Mouse (Mus musculus): ENCODE measurements around the gene Olfr1209. TPM values are rescaled to one million over a fixed set of nuclear protein-coding genes. Genes with fewer than 3 reads are reported as not detected.

The Olfr1209 gene
- not detected in 2 replicates for polyA plus RNA-seq (2015; fragmentation: Nextera tagmentation; extraction: Ambion mirVana)

DNA sequence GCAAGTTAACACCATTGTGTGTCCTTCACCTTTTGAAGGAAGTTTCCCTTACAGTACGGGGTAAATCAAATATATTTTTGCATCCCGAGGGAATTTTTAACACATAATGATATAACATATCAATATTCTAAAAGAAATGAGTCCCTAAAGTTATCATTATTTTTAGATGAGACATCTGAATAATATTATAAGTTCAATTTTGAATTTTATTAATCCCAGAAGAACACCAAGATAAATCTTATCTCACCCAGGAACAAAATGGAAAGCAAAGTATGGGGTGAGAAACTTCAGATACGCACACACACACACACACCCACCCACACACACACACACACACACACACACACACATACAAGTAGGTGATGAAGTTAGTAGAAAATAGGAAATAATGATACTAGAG, at the start of gene Olfr1209:
TSS of gene Olfr1209 (minus strand) at position 101 of the 400 bp plus-strand sequence.
- Histone ChIP-seq H3K4me2 (ENCODE audit: low read depth, low read length) (no peak within 1 kb of the TSS), H3K27ac (ENCODE audit: low read length) (no peak within 1 kb of the TSS), H3K4me1 (ENCODE audit: control insufficient read depth, insufficient read depth, low read length) (no peaks in the 10 kb centered on the region), H3K27me3 (ENCODE audit: control insufficient read depth, insufficient read depth, low read length) (no peaks in the 10 kb centered on the region), H3K36me3 (ENCODE audit: control insufficient read depth, insufficient read depth) (no peaks in the 10 kb centered on the region), H3K4me3 (ENCODE audit: low read length) (no peak within 1 kb of the TSS), H3K9ac (ENCODE audit: low read length) (no peak within 1 kb of the TSS), H3K9me3 (replicated peaks; ENCODE audit: control insufficient read depth, low read length) (no peaks in the 10 kb centered on the region; the same call in 1 of the 2 replicates)
- no peak for ATAC-seq (replicated peaks; ENCODE audit: extremely low read depth, insufficient read depth, low FRiP score)
- 84% methylated on average over 3 of the region's 3 CpGs for WGBS

DNA sequence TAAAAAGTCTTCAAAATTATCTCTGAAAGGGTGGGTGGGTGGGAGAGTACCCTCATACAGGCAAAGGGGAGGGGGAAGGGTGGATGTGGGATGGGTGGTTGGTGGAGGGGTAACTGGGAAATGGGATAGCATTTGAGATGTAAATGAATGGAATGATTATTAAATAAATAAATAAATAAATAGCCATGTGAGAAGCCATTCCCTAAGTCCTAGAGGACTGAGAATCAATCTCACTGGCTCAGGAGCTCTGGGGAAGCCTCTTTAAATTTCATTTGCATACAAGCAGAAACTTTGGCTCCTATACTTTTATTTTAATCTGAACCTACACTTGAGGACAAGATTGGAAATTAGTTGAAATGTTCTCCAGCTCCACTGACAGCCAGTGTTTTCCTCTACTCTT, 38.7 kb upstream of the Olfr1209 start, which contains the start of gene Olfr1212:
TSS of gene Olfr1212 (plus strand) at position 301 of the 400 bp plus-strand sequence.
- H3K36me3 ChIP-seq (ENCODE audit: control insufficient read depth, insufficient read depth), result no peaks in the 10 kb centered on the region
- H3K9ac ChIP-seq (ENCODE audit: low read length), result no peak within 1 kb of the TSS
- no peaks in the 10 kb centered on the region for H3K4me1 ChIP-seq (ENCODE audit: control insufficient read depth, insufficient read depth, low read length)
- no peaks in the 10 kb centered on the region for H3K27me3 ChIP-seq (ENCODE audit: control insufficient read depth, insufficient read depth, low read length)
- no peak within 1 kb of the TSS for H3K27ac ChIP-seq (ENCODE audit: low read length)
- ATAC-seq (replicated peaks; ENCODE audit: extremely low read depth, insufficient read depth, low FRiP score), result no peak
- H3K4me3 ChIP-seq (ENCODE audit: low read length), result no peak within 1 kb of the TSS
- no peaks in the 10 kb centered on the region for H3K9me3 ChIP-seq (replicated peaks; ENCODE audit: control insufficient read depth, low read length)
- no peak within 1 kb of the TSS for H3K4me2 ChIP-seq (ENCODE audit: low read depth, low read length)

DNA sequence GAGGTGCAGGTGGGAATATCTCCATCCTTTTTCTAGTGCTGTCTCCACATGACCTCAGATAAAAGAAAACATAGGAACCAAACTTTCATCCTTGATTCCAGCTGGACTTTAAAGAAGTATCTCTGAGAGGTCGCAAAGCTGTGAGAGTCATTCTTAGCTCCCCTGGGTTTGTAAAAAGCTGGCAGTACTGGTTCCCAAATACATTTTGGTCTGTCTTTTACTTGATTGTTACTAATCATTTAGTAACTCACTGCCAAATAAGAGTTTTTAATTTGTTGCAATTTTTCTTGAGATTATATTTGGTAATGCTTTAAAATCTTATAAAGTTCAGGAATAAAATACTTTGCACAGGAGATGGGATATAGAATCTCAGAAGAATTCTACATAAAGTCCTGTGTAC, 23.1 kb upstream of the Olfr1209 start, which contains the start of gene Olfr1211:
TSS of gene Olfr1211 (minus strand) at position 101 of the 400 bp plus-strand sequence.
- H3K36me3 ChIP-seq (ENCODE audit: control insufficient read depth, insufficient read depth), result no peaks in the 10 kb centered on the region
- H3K4me3 ChIP-seq (ENCODE audit: low read length), result no peak within 1 kb of the TSS
- H3K27ac ChIP-seq (ENCODE audit: low read length), result no peak within 1 kb of the TSS
- no peak for ATAC-seq (replicated peaks; ENCODE audit: extremely low read depth, insufficient read depth, low FRiP score)
- no peak within 1 kb of the TSS for H3K9ac ChIP-seq (ENCODE audit: low read length)
- H3K4me1 ChIP-seq (ENCODE audit: control insufficient read depth, insufficient read depth, low read length), result no peaks in the 10 kb centered on the region
- H3K4me2 ChIP-seq (ENCODE audit: low read depth, low read length), result no peak within 1 kb of the TSS
- H3K9me3 ChIP-seq (replicated peaks; ENCODE audit: control insufficient read depth, low read length), result no peaks in the 10 kb centered on the region
- WGBS, result 78% methylated on average over 1 of the region's 1 CpGs
- H3K27me3 ChIP-seq (ENCODE audit: control insufficient read depth, insufficient read depth, low read length), result no peaks in the 10 kb centered on the region

DNA sequence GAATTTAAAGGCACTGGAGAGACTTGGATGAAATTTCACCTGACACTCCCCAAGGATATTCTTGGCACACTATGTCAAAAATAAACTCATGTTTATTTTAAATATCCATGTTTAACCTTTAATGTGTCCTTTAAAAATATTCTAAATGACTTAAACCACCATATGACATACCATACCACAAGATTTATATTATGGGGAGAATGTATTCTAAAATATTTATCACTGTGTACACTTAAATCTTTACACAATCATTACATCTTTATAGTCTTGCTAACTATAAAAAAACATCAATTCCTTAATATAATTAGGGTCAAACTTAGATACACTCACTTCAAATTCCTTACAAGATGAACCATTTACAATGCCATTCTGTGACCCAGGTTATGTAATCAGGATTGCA, 12.7 kb downstream of the Olfr1209 start, which contains the start of gene Olfr1208:
TSS of gene Olfr1208 (minus strand) at position 101 of the 400 bp plus-strand sequence.
- no peaks in the 10 kb centered on the region for H3K36me3 ChIP-seq (ENCODE audit: control insufficient read depth, insufficient read depth)
- no peak within 1 kb of the TSS for H3K9ac ChIP-seq (ENCODE audit: low read length)
- no peak within 1 kb of the TSS for H3K4me3 ChIP-seq (ENCODE audit: low read length)
- H3K27me3 ChIP-seq (ENCODE audit: control insufficient read depth, insufficient read depth, low read length), result no peaks in the 10 kb centered on the region
- no peak for ATAC-seq (replicated peaks; ENCODE audit: extremely low read depth, insufficient read depth, low FRiP score)
- H3K27ac ChIP-seq (ENCODE audit: low read length), result no peak within 1 kb of the TSS
- H3K9me3 ChIP-seq (replicated peaks; ENCODE audit: control insufficient read depth, low read length), result peaks cover 2% of the 10 kb centered on the region; the same call in 1 of the 2 replicates
- H3K4me2 ChIP-seq (ENCODE audit: low read depth, low read length), result no peak within 1 kb of the TSS
- H3K4me1 ChIP-seq (ENCODE audit: control insufficient read depth, insufficient read depth, low read length), result no peaks in the 10 kb centered on the region

DNA sequence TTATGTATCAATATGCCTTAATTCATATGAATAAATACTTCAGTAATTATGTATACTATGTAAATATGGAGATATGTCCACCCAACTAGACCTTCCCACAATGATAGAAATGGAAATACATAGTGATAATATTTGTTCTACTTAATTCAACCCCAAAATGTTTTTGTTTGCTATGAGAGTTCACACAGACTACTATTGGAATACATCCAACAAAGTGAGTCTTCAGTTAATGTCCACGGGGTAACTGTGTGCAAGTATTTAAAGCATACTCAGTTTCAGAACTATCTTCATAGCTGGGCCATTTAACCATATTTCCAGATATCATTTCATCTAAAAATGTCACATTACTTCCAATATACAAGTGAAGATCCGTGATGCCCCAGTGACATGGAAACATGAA, 52.0 kb downstream of the Olfr1209 start, which contains the start of gene Olfr1206:
TSS of gene Olfr1206 (plus strand) at position 301 of the 400 bp plus-strand sequence.
- Histone ChIP-seq H3K4me2 (ENCODE audit: low read depth, low read length) (no peak within 1 kb of the TSS), H3K27me3 (ENCODE audit: control insufficient read depth, insufficient read depth, low read length) (no peaks in the 10 kb centered on the region), H3K4me1 (ENCODE audit: control insufficient read depth, insufficient read depth, low read length) (no peaks in the 10 kb centered on the region), H3K9ac (ENCODE audit: low read length) (no peak within 1 kb of the TSS), H3K36me3 (ENCODE audit: control insufficient read depth, insufficient read depth) (no peaks in the 10 kb centered on the region), H3K9me3 (replicated peaks; ENCODE audit: control insufficient read depth, low read length) (no peaks in the 10 kb centered on the region), H3K4me3 (ENCODE audit: low read length) (no peak within 1 kb of the TSS), H3K27ac (ENCODE audit: low read length) (no peak within 1 kb of the TSS)
- no peak for ATAC-seq (replicated peaks; ENCODE audit: extremely low read depth, insufficient read depth, low FRiP score)
- WGBS, result 73% methylated on average over 2 of the region's 2 CpGs

Other genes starting within 250 kb of the Olfr1209 start
- gene Olfr1193, start 239.5 kb downstream of the Olfr1209 start, polyA plus RNA-seq (2015; fragmentation: Nextera tagmentation; extraction: Ambion mirVana), result not detected in 2 replicates
- gene Olfr1195, start 226.0 kb downstream of the Olfr1209 start, polyA plus RNA-seq (2015; fragmentation: Nextera tagmentation; extraction: Ambion mirVana), result not detected in 2 replicates
- gene Olfr1196, start 210.6 kb downstream of the Olfr1209 start, polyA plus RNA-seq (2015; fragmentation: Nextera tagmentation; extraction: Ambion mirVana), result not detected in 2 replicates
- gene Olfr1197, start 182.8 kb downstream of the Olfr1209 start, polyA plus RNA-seq (2015; fragmentation: Nextera tagmentation; extraction: Ambion mirVana), result not detected in 2 replicates
- gene Olfr1198, start 163.8 kb downstream of the Olfr1209 start, polyA plus RNA-seq (2015; fragmentation: Nextera tagmentation; extraction: Ambion mirVana), result not detected in 2 replicates
- not detected in 2 replicates for gene Olfr1199, start 154.7 kb downstream of the Olfr1209 start, polyA plus RNA-seq (2015; fragmentation: Nextera tagmentation; extraction: Ambion mirVana)
- not detected in 2 replicates for gene Olfr1200, start 144.7 kb downstream of the Olfr1209 start, polyA plus RNA-seq (2015; fragmentation: Nextera tagmentation; extraction: Ambion mirVana)
- not detected in 2 replicates for gene Olfr1201, start 122.1 kb downstream of the Olfr1209 start, polyA plus RNA-seq (2015; fragmentation: Nextera tagmentation; extraction: Ambion mirVana)
- gene Olfr1202, start 100.7 kb downstream of the Olfr1209 start, polyA plus RNA-seq (2015; fragmentation: Nextera tagmentation; extraction: Ambion mirVana), result not detected in 2 replicates
- not detected in 2 replicates for gene Olfr1205, start 85.4 kb downstream of the Olfr1209 start, polyA plus RNA-seq (2015; fragmentation: Nextera tagmentation; extraction: Ambion mirVana)
- not detected in 2 replicates for gene Olfr1204, start 65.9 kb downstream of the Olfr1209 start, polyA plus RNA-seq (2015; fragmentation: Nextera tagmentation; extraction: Ambion mirVana)
- gene Olfr1206, start 51.9 kb downstream of the Olfr1209 start, polyA plus RNA-seq (2015; fragmentation: Nextera tagmentation; extraction: Ambion mirVana), result not detected in 2 replicates
- gene Olfr1208, start 12.8 kb downstream of the Olfr1209 start, polyA plus RNA-seq (2015; fragmentation: Nextera tagmentation; extraction: Ambion mirVana), result not detected in 2 replicates
- not detected in 2 replicates for gene Olfr1211, start 23.0 kb upstream of the Olfr1209 start, polyA plus RNA-seq (2015; fragmentation: Nextera tagmentation; extraction: Ambion mirVana)
- gene Olfr1212, start 38.8 kb upstream of the Olfr1209 start, polyA plus RNA-seq (2015; fragmentation: Nextera tagmentation; extraction: Ambion mirVana), result not detected in 2 replicates
- gene Gm13762, start 65.1 kb upstream of the Olfr1209 start, polyA plus RNA-seq (2015; fragmentation: Nextera tagmentation; extraction: Ambion mirVana), result not detected in 2 replicates
- gene Olfr1214, start 77.5 kb upstream of the Olfr1209 start, polyA plus RNA-seq (2015; fragmentation: Nextera tagmentation; extraction: Ambion mirVana), result not detected in 2 replicates
- gene Olfr1215, start 91.8 kb upstream of the Olfr1209 start, polyA plus RNA-seq (2015; fragmentation: Nextera tagmentation; extraction: Ambion mirVana), result not detected in 2 replicates
- not detected in 2 replicates for gene Olfr1216, start 103.2 kb upstream of the Olfr1209 start, polyA plus RNA-seq (2015; fragmentation: Nextera tagmentation; extraction: Ambion mirVana)
- gene Olfr1217, start 116.9 kb upstream of the Olfr1209 start, polyA plus RNA-seq (2015; fragmentation: Nextera tagmentation; extraction: Ambion mirVana), result not detected in 2 replicates
- not detected in 2 replicates for gene Olfr1218, start 146.0 kb upstream of the Olfr1209 start, polyA plus RNA-seq (2015; fragmentation: Nextera tagmentation; extraction: Ambion mirVana)
- gene Olfr1219, start 168.4 kb upstream of the Olfr1209 start, polyA plus RNA-seq (2015; fragmentation: Nextera tagmentation; extraction: Ambion mirVana), result not detected in 2 replicates
- not detected in 2 replicates for gene Olfr1220, start 191.7 kb upstream of the Olfr1209 start, polyA plus RNA-seq (2015; fragmentation: Nextera tagmentation; extraction: Ambion mirVana)
- not detected in 2 replicates for gene Olfr1221, start 202.1 kb upstream of the Olfr1209 start, polyA plus RNA-seq (2015; fragmentation: Nextera tagmentation; extraction: Ambion mirVana)
- not detected in 2 replicates for gene Olfr1222, start 217.9 kb upstream of the Olfr1209 start, polyA plus RNA-seq (2015; fragmentation: Nextera tagmentation; extraction: Ambion mirVana)
- gene Olfr1223, start 236.4 kb upstream of the Olfr1209 start, polyA plus RNA-seq (2015; fragmentation: Nextera tagmentation; extraction: Ambion mirVana), result not detected in 2 replicates
- not detected in 2 replicates for gene Olfr1224-ps1, start 248.9 kb upstream of the Olfr1209 start, polyA plus RNA-seq (2015; fragmentation: Nextera tagmentation; extraction: Ambion mirVana)

Data from heart, embryonic 16.5 days (tissue).